Mouse (Mus musculus) ES-E14 (cell line): ENCODE measurements around the gene Scn11a. TPM values are rescaled to one million over a fixed set of nuclear protein-coding genes. Genes with fewer than 3 reads are reported as not detected.

Experiments used
- DNase-seq: peaks from one replicate; pipeline ENCODE4 v3.0.0-alpha.2; 2013; ENCODE audit warnings: low read depth, low spot score
- H3K27ac ChIP-seq: 2 replicates; pipeline ENCODE4 v1.5.1; 2012; ENCODE audit warnings: low read depth, mild to moderate bottlenecking, low read length, moderate library complexity, mixed read lengths; ENCODE audit not compliant: poor library complexity, insufficient read depth, severe bottlenecking
- H3K36me3 ChIP-seq: 2 replicates; pipeline ENCODE4 v1.6.1; 2012; ENCODE audit warnings: mild to moderate bottlenecking, low read length, moderate library complexity, mixed read lengths; ENCODE audit not compliant: control insufficient read depth, poor library complexity, insufficient read depth, severe bottlenecking
- H3K4me1 ChIP-seq, 2 experiments: fragments of 150-350 bp in 1 of 2; sonication (generic) in 1 of 2; 2 replicates each; pipeline ENCODE4 v1.6.1; 2012; ENCODE audit warnings: low read length in 2 of 2, mild to moderate bottlenecking in 1 of 2, mixed read lengths in 1 of 2; ENCODE audit not compliant: control insufficient read depth in 2 of 2, insufficient read depth in 2 of 2, poor library complexity in 1 of 2
- H3K4me3 ChIP-seq, 2 experiments: fragments of 150-350 bp in 1 of 2; sonication (generic) in 1 of 2; 2 replicates each; pipeline ENCODE4 v1.5.1; 2012; ENCODE audit warnings: low read length in 2 of 2, low read depth in 1 of 2, mild to moderate bottlenecking in 1 of 2, mixed read lengths in 1 of 2; ENCODE audit not compliant: insufficient read depth in 1 of 2, poor library complexity in 1 of 2, severe bottlenecking in 1 of 2
- H3K9ac ChIP-seq: 2 replicates; pipeline ENCODE4 v1.6.1; 2012; ENCODE audit warnings: low read depth, mild to moderate bottlenecking, low read length, mixed read lengths; ENCODE audit not compliant: poor library complexity, insufficient read depth, severe bottlenecking
- H3K9me3 ChIP-seq: fragments of 150-350 bp; sonication (generic); 2 replicates; pipeline ENCODE4 v1.6.1; 2012; ENCODE audit warnings: low read depth, mild to moderate bottlenecking, low read length; ENCODE audit not compliant: control insufficient read depth, insufficient read depth
- CHD2 ChIP-seq: IDR thresholded peaks from 2 replicates; pipeline ENCODE4 v1.6.1; 2014; ENCODE audit warnings: mild to moderate bottlenecking, low read depth, low read length, inconsistent platforms
- HCFC1 ChIP-seq: IDR thresholded peaks from 2 replicates; pipeline ENCODE4 v1.6.1; 2012; ENCODE audit warnings: low read length, inconsistent platforms, borderline replicate concordance; ENCODE audit not compliant: insufficient read depth
- MAFK ChIP-seq: IDR thresholded peaks from 2 replicates; pipeline ENCODE4 v1.6.1; 2014; ENCODE audit warnings: mild to moderate bottlenecking, low read depth, low read length, inconsistent platforms; ENCODE audit not compliant: insufficient read depth
- ZC3H11A ChIP-seq: IDR thresholded peaks from 2 replicates; pipeline ENCODE4 v1.6.1; 2012; ENCODE audit warnings: low read depth, mild to moderate bottlenecking, inconsistent platforms, low read length, borderline replicate concordance
- ZNF384 ChIP-seq: IDR thresholded peaks from 2 replicates; pipeline ENCODE4 v1.6.1; 2012; ENCODE audit warnings: low read depth, low read length, inconsistent platforms
- in situ Hi-C, 2 experiments: fragments of 600-800 bp; cut with MboI; formaldehyde crosslinking; loops; one replicate each; pipeline ENCODE4 v1.15.1; 2025; ENCODE audit warnings: low sequenced_read_pairs in 2 of 2, inconsistent platforms in 1 of 2; ENCODE audit not compliant: unreplicated experiment in 2 of 2
- total RNA-seq: library from RNA; depleted of rRNA; stranded (reverse); fragments of 300-350 nt; gene quantifications from 2 replicates; pipeline ENCODE4 v1.2.3, GENCODE M21; 2012

The Scn11a gene
- total RNA-seq, 1 experiment = 0.18 TPM

DNA sequence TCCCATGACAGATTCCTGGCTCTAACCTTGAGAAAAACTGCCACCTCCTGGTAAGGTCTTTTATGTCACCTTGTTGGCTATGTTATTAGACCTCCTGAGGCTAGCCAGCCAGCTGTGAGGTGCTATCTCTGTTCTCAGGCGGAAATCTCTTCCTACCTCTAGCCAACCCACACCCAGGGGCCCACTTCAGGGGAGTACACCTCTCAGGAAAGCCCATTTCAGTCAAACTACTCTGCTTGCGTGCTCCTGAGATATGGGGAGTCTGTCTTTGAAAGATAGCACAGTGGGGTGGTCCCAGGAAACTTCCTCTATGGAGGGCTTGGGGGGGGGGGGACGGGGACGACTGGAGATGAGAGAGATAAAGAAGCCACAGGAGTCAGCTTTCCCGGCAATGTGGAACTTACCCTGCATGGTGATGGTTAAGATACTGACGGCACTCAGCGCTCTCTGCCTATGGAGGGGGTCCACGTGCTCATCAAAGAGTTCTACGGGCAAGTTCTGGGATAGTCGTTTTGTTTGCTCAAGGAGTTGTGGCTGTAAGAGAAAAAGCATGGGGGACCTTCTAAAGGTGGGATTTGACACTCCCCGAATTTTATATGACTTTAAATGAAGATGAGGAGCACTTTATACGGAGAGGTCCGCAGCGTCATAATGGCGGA is 29.9 kb downstream of the Scn11a start:
- no peaks in the 10 kb centered on the region for H3K36me3 ChIP-seq
- H3K27ac ChIP-seq = no peak overlapping the region
- H3K9ac ChIP-seq = no peak overlapping the region
- TF ChIP-seq HCFC1 (no peak), MAFK (no peak), ZC3H11A (no peak), ZNF384 (no peak), CHD2 (no peak)
- no peaks in the 10 kb centered on the region for H3K9me3 ChIP-seq
- DNase-seq = no peak
- H3K4me3 ChIP-seq = no peak overlapping the region
- H3K4me1 ChIP-seq = no peaks in the 10 kb centered on the region
- in situ Hi-C loops = no loop called here

DNA sequence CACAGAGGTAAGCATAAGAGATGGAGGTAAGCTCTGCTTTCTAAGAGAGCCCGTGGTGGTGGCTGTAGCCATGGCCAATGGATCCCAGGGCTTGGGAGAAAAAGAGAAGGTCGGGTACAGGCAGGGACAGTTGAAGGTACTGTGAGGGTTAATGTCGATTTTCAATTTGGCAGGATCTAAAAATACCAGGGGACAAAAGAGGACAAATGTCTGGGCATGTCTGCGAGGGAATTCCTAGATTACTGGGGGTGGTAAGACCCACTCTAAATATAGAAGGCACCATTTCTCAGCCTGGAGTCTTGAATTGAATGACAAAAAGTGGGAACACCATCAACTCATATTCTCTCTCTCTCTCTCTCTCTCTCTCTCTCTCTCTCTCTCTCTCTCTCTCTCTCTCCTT is 30.8 kb downstream of the Scn11a start:
- no peak overlapping the region for H3K27ac ChIP-seq
- H3K9me3 ChIP-seq = no peaks in the 10 kb centered on the region
- DNase-seq = no peak
- no peak for TF ChIP-seq MAFK
- TF ChIP-seq ZNF384 = no peak
- no peak for TF ChIP-seq HCFC1
- no peak for TF ChIP-seq CHD2
- no peak for TF ChIP-seq ZC3H11A
- no peaks in the 10 kb centered on the region for H3K36me3 ChIP-seq
- no peak overlapping the region for H3K4me3 ChIP-seq
- H3K4me1 ChIP-seq = no peaks in the 10 kb centered on the region
- in situ Hi-C loops = no loop called here
- no peak overlapping the region for H3K9ac ChIP-seq

DNA sequence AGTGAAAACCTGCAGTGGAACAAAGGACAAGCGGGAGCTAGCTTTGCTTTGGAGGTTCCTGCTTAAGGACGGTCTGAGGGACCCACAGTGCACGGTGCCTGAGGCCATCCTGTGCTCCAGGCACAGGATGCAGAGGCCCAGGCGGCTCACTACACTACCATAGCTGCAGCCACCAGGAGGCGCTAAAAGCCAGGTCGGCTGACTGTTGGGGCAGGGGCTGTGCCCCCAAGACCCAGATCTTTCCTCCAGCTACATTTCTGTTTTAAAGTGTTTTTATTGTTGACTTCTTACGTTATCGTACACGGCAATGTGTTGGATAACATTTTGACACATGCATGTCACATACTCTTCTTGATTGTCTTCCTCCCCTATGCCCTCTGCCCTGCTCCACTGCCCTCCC is 32.8 kb downstream of the Scn11a start:
- Histone ChIP-seq H3K36me3 (no peaks in the 10 kb centered on the region), H3K4me3 (no peak overlapping the region), H3K9me3 (no peaks in the 10 kb centered on the region), H3K27ac (no peak overlapping the region), H3K9ac (no peak overlapping the region), H3K4me1 (no peaks in the 10 kb centered on the region)
- in situ Hi-C loops = no loop called here
- TF ChIP-seq MAFK (no peak), HCFC1 (no peak), CHD2 (no peak), ZNF384 (no peak)
- DNase-seq = peak; percentile 52

DNA sequence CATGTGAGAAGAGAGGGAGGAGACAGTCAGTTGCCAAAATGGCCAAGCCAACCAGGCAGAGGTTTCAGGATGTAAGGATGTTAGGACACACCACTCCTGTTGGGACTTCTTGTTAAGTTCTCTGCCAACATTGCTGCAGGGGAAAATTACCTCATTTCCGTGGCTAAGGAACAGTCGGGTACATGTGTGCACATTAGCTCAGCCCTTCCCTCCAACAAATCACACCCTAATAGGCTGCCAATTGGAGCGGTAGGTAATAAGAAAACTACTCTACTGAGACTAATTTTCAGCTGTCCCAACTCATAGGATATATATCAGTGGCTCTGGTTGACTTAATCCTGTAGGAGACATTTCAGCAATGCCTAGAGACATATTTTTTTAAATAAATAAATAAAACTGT is 44.4 kb downstream of the Scn11a start:
- H3K4me1 ChIP-seq = no peaks in the 10 kb centered on the region
- no peak overlapping the region for H3K4me3 ChIP-seq
- DNase-seq = no peak
- H3K36me3 ChIP-seq = no peaks in the 10 kb centered on the region
- H3K27ac ChIP-seq = no peak overlapping the region
- no peak for TF ChIP-seq ZNF384
- TF ChIP-seq CHD2 = no peak
- TF ChIP-seq ZC3H11A = no peak
- no peak for TF ChIP-seq HCFC1
- TF ChIP-seq MAFK = no peak
- H3K9me3 ChIP-seq = no peaks in the 10 kb centered on the region
- in situ Hi-C loops = no loop called here
- no peak overlapping the region for H3K9ac ChIP-seq

DNA sequence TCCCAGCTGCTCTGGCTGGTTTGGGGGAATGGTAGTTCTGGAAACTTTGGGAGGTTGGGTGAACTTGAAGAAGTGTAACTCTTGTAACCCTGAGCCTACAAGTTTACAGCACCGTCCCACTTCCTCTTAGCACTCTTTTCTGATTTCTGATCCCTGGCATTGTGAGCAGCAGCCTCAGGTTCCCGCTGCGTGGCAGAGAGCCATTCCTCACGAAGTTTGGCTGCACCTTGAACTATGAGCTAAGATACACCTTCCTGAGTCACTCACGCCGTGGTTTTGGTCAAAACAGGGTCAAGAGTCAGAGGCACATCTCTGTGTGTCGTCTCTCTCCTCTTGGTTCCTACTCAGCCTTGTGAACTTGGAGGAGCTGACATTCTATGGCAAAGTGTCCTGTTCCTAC is 48.6 kb downstream of the Scn11a start:
- Histone ChIP-seq H3K27ac (no peak overlapping the region), H3K36me3 (no peaks in the 10 kb centered on the region), H3K9ac (no peak overlapping the region), H3K4me3 (no peak overlapping the region), H3K9me3 (no peaks in the 10 kb centered on the region), H3K4me1 (no peaks in the 10 kb centered on the region)
- no peak for TF ChIP-seq MAFK
- TF ChIP-seq HCFC1 = no peak
- no peak for TF ChIP-seq ZNF384
- TF ChIP-seq CHD2 = no peak
- no peak for TF ChIP-seq ZC3H11A
- in situ Hi-C loops = no loop called here
- DNase-seq = no peak
